In the genomic region with DNA sequence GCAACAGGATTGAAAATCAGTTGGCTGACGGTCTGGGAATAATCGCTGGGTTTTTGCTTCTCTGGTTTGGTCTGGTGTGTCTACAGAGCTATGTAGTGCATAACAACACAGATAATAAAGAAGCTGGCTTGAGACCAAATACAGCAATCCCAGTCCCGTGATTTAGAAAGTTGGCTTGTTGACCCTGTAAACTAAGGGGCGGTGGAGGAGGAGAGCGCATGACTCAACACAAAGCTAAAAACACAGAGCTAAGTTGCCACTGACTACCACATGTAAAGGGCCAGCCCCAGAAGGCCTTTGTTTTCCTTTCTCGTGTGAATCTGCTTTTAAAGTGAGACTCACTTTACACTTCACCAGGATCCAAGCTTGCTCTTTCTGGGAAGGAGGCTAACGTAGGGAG, we compare ENCODE assay signal across 7 mouse cellular contexts. TPM values are rescaled to one million over a fixed set of nuclear protein-coding genes. Genes with fewer than 3 reads are reported as not detected.
A peak's percentile ranks its signal among the peaks of the same experiment; 100 is the strongest.
DNase-seq lines count a peak whose midpoint lies in the region; TF ChIP-seq lines count a peak whose summit lies in the region.

No protein-coding gene starts in this region.

- no peak overlapping the region for H3K9ac ChIP-seq in CH12.LX (ENCODE audit: insufficient read depth, low read depth)

- H3K4me3 ChIP-seq in CH12.LX (replicated peaks in 1 of 3; ENCODE audit: low read depth in 2 of 3, low read length in 2 of 3, poor library complexity in 1 of 3), result no peak overlapping the region
- H3K4me3 ChIP-seq in myocyte, result no peak overlapping the region

- in situ Hi-C loops in CH12.LX (cut with MboI; ENCODE audit: low pct_ligation_motif_present, low pct_unique_long_range_greater_than_20kb, low sequenced_read_pairs), result loop anchor here (5.0 kb wide), 1 partner anchor 34 kb away; no protein-coding TSS in a partner anchor

- no peak overlapping the region for H3K27ac ChIP-seq in CH12.LX (ENCODE audit: insufficient read depth, low read depth)

- TF ChIP-seq CTCF in CH12.LX (conservative IDR thresholded peaks at IDR 0.05 in 1 of 2, IDR thresholded peaks at IDR 0.05 in 1 of 2; ENCODE audit: low read depth in 2 of 2, low read length in 2 of 2), result no peak

- H3K27me3 ChIP-seq in CH12.LX (replicated peaks) (no peaks in the 10 kb centered on the region), myocyte (ENCODE audit: control insufficient read depth, insufficient read depth, insufficient read length) (no peaks in the 10 kb centered on the region)

- DNase-seq in CH12.LX (ENCODE audit: extremely low read depth), result no peak
- DNase-seq in Muller cell, postnatal 12 days (ENCODE audit: inconsistent ontology term), result peak; percentile 59
- DNase-seq in heart, adult 9 months (ENCODE audit: low spot score in 2 of 2), result peak; percentile 83
- peak; percentile 71 for DNase-seq in kidney, postnatal 10 days
- no peak for DNase-seq in retina, embryonic 14.5 days (ENCODE audit: low spot score)
- no peak for DNase-seq in left cerebral cortex, postnatal 4 days

- H3K36me3 ChIP-seq in CH12.LX (replicated peaks in 1 of 2; ENCODE audit: control insufficient read depth in 1 of 2, insufficient read depth in 1 of 2, low read length in 1 of 2) (no peaks in the 10 kb centered on the region), myocyte (ENCODE audit: control insufficient read depth, insufficient read depth) (no peaks in the 10 kb centered on the region)

- no peak for TF ChIP-seq RAD21 in CH12.LX (IDR thresholded peaks at IDR 0.05; ENCODE audit: low read depth, low read length)

- no peak overlapping the region for H3ac ChIP-seq in myocyte (ENCODE audit: control insufficient read depth, insufficient read length)

- intact Hi-C loops in left cerebral cortex, postnatal 4 days (cut with DNase I), result no loop called here

- dilution Hi-C loops in CH12.LX (cut with MboI; ENCODE audit: extremely low pct_ligation_motif_present, extremely low pct_unique_long_range_greater_than_20kb, low sequenced_read_pairs), result no loop called here

- H3K9me3 ChIP-seq in CH12.LX (replicated peaks; ENCODE audit: low read length), result no peaks in the 10 kb centered on the region

- peaks cover 13% of the 10 kb centered on the region for H3K79me2 ChIP-seq in CH12.LX (replicated peaks; ENCODE audit: control insufficient read depth, extremely low read depth, insufficient read depth, poor library complexity, severe bottlenecking)
- peaks cover 14% of the 10 kb centered on the region for H3K79me2 ChIP-seq in myocyte (ENCODE audit: control insufficient read depth, insufficient read depth)

- H3K4me2 ChIP-seq in CH12.LX (ENCODE audit: insufficient read depth, low read depth, poor library complexity, severe bottlenecking), result no peak overlapping the region
- H3K4me2 ChIP-seq in myocyte (ENCODE audit: low read depth), result peak overlapping the region; percentile 50

- H3K4me1 ChIP-seq in CH12.LX (ENCODE audit: control insufficient read depth in 1 of 2, insufficient read depth in 2 of 2), result peaks cover 2 to 32% of the 10 kb centered on the region in 2 experiments; a peak in 3 of 4 replicates

- TF ChIP-seq POLR2A in CH12.LX (IDR thresholded peaks at IDR 0.05; ENCODE audit: low read depth, low read length) (no peak), myocyte (IDR thresholded peaks at IDR 0.05; ENCODE audit: insufficient read length, low read depth) (no peak)

- no peak for TF ChIP-seq EP300 in CH12.LX (IDR thresholded peaks at IDR 0.05; ENCODE audit: low read length)

TF ChIP-seq in CH12.LX, 34 proteins besides CTCF, POLR2A, EP300 and RAD21:
- TF ChIP-seq PAX5 (IDR thresholded peaks at IDR 0.05; ENCODE audit: low read length) (no peak), SMC3 (IDR thresholded peaks at IDR 0.05; ENCODE audit: low read depth, low read length) (no peak), ZNF384 (IDR thresholded peaks at IDR 0.05; ENCODE audit: low read depth, low read length) (0 out of 2 replicates have a peak, but pooled peaks have one; percentile 34)

TF ChIP-seq in myocyte, 11 proteins besides CTCF, POLR2A, EP300 and RAD21:
- TF ChIP-seq TCF3 (IDR thresholded peaks at IDR 0.05; ENCODE audit: insufficient read length, low read depth) (no peak), USF1 (IDR thresholded peaks at IDR 0.05; ENCODE audit: low read depth) (no peak), REST (IDR thresholded peaks at IDR 0.05; ENCODE audit: insufficient read depth, insufficient read length) (no peak), CEBPB (IDR thresholded peaks at IDR 0.05; ENCODE audit: insufficient read depth, poor library complexity, severe bottlenecking) (no peak), SRF (IDR thresholded peaks at IDR 0.05; ENCODE audit: control insufficient read depth, insufficient read length, low read depth) (no peak), MYOG (IDR thresholded peaks at IDR 0.05; ENCODE audit: control insufficient read depth in 1 of 3, insufficient read depth in 1 of 3, insufficient read length in 2 of 3, low read depth in 2 of 3) (no peak), MAX (IDR thresholded peaks at IDR 0.05; ENCODE audit: low read depth) (no peak), POLR2AphosphoS2 (IDR thresholded peaks at IDR 0.05; ENCODE audit: insufficient read length, low read depth) (no peak)

RNA-seq across cellular contexts. Expression of gene Itm2b, which starts 3.5 kb away (rescaled TPM):
- total RNA-seq in CH12.LX (2012; rRNA removed) (191 and 305 TPM in 2 replicates), CH12.LX (2014; rRNA removed) (190 and 212 TPM in 2 replicates)
- polyA plus RNA-seq in CH12.LX (2012; ENCODE audit: insufficient read length, low read depth) (234 and 254 TPM in 2 replicates), myocyte (2012; fragmentation: generic; extraction: Trizol) (530 TPM)
- 100 to 1,000 TPM; 363 to 375 TPM for total RNA-seq in left cerebral cortex, postnatal 4 days (2021)

Comparison
In these comparisons a context has a peak if more than half of its experiments do, and no peak if none do; other contexts are left out.
1. DNase-seq: peak in Muller cell, postnatal 12 days (single experiment), heart, adult 9 months (2 of 2) and kidney, postnatal 10 days (single experiment); none in CH12.LX (single experiment), retina, embryonic 14.5 days (single experiment) and left cerebral cortex, postnatal 4 days (single experiment).